Mouse (Mus musculus) kidney, postnatal 0 days (tissue): ENCODE data around the gene Opa3. TPM values are rescaled to one million over a fixed set of nuclear protein-coding genes. Genes with fewer than 3 reads are reported as not detected.
A peak's percentile ranks its signal among the peaks of the same experiment; 100 is the strongest.

Source experiments
- ATAC-seq: fragments of 200-750 bp; cut with Nextera tagmentation; replicated peaks from 2 replicates; pipeline ENCODE4 v1.8.0; 2017; ENCODE audit warnings: low read depth, moderate number of reproducible peaks, moderate TSS enrichment, moderate library complexity; ENCODE audit not compliant: low FRiP score
- DNase-seq: peaks from one replicate; pipeline ENCODE4 v3.0.0-alpha.2; 2016; ENCODE audit warnings: low spot score
- H3K27ac ChIP-seq: fragments of 300-500 bp; sonication (generic); 2 replicates; pipeline ENCODE4 v1.5.1; 2014; ENCODE audit warnings: mild to moderate bottlenecking
- H3K27me3 ChIP-seq: fragments of 300-500 bp; sonication (generic); 2 replicates; pipeline ENCODE4 v1.6.1; 2014; ENCODE audit warnings: low read length, mixed read lengths; ENCODE audit not compliant: insufficient read depth
- H3K36me3 ChIP-seq: fragments of 300-500 bp; sonication (generic); 2 replicates; pipeline ENCODE4 v1.6.1; 2014; ENCODE audit warnings: low read length, mixed read lengths; ENCODE audit not compliant: insufficient read depth
- H3K4me1 ChIP-seq: fragments of 300-500 bp; sonication (generic); replicated peaks from 2 replicates; pipeline ENCODE4 v1.6.1; 2014; ENCODE audit warnings: antibody characterized with exemption, low read length, mixed read lengths; ENCODE audit not compliant: insufficient read depth
- H3K4me2 ChIP-seq: fragments of 300-500 bp; sonication (generic); 2 replicates; pipeline ENCODE4 v1.6.1; 2014; ENCODE audit warnings: mild to moderate bottlenecking, low read length, moderate library complexity, mixed read lengths
- H3K4me3 ChIP-seq: fragments of 300-500 bp; sonication (generic); replicated peaks from 2 replicates; pipeline ENCODE4 v1.5.1; 2014; ENCODE audit warnings: low read depth, low read length
- H3K9ac ChIP-seq: fragments of 300-500 bp; sonication (generic); 2 replicates; pipeline ENCODE4 v1.6.1; 2014; ENCODE audit warnings: low read depth, low read length
- H3K9me3 ChIP-seq: fragments of 300-500 bp; sonication (generic); replicated peaks from 2 replicates; pipeline ENCODE4 v1.6.1; 2016; ENCODE audit warnings: low read length, inconsistent platforms, mixed read lengths
- CTCF ChIP-seq: IDR thresholded peaks from 2 replicates; pipeline ENCODE4 v1.5.1; 2016; ENCODE audit warnings: antibody characterized with exemption, low read depth, mild to moderate bottlenecking, moderate library complexity
- WGBS: fragments of 180-500 bp; shearing (Covaris S2); extraction: QIAGEN DNeasy Blood & Tissue Kit; methylation state at CpG from one replicate; pipeline ENCODE4 v1.1.7; 2014; 5-methylcytosine and 5-hydroxymethylcytosine counted together
- polyA plus RNA-seq: library from polyadenylated mRNA; unstranded; fragments of >200 nt; fragmentation: Nextera tagmentation; extraction: Ambion mirVana; gene quantifications from 2 replicates; pipeline ENCODE4 v1.2.1, GENCODE M21; 2015

The Opa3 gene
- polyA plus RNA-seq, 1 experiment from 2014 or later, result 30.4 TPM

- WGBS, result 2% methylated on average over 53 of the region's 62 CpGs
- ATAC-seq (peak; percentile 55), DNase-seq (peak; percentile 94)
- peak; percentile 19; the same call in 1 of the 2 replicates for TF ChIP-seq CTCF
- peak within 1 kb of the TSS; percentile 92 for H3K27ac ChIP-seq
- peak within 1 kb of the TSS; percentile 88 for H3K9ac ChIP-seq
- no peaks in the 10 kb centered on the region for H3K27me3 ChIP-seq
- peak within 1 kb of the TSS; percentile 98 for H3K4me2 ChIP-seq
- peak within 1 kb of the TSS; percentile 97 for H3K4me3 ChIP-seq
- no peaks in the 10 kb centered on the region; the same call in 1 of the 2 replicates for H3K9me3 ChIP-seq
- H3K4me1 ChIP-seq, result peaks cover 14% of the 10 kb centered on the region
- no peaks in the 10 kb centered on the region for H3K36me3 ChIP-seq
These were observed 43.4 kb downstream of the Opa3 start, which contains the start of gene Vasp for GRCm38 (mm10) chr7:19271238-19272172. Vasp (minus strand) TSS chr7:19271817.

- Histone ChIP-seq H3K9ac (peak overlapping the region; percentile 88), H3K36me3 (no peaks in the 10 kb centered on the region), H3K27ac (peak overlapping the region; percentile 92), H3K4me1 (peaks cover 8% of the 10 kb centered on the region; the same call in 1 of the 2 replicates), H3K4me2 (peak overlapping the region; percentile 98), H3K9me3 (no peaks in the 10 kb centered on the region; the same call in 1 of the 2 replicates), H3K27me3 (no peaks in the 10 kb centered on the region), H3K4me3 (peak overlapping the region; percentile 97)
- ATAC-seq (peak; percentile 70), DNase-seq (peak; percentile 75)
- WGBS, result under 1% methylated on average over 32 of the region's 36 CpGs
- TF ChIP-seq CTCF, result no peak
These were observed 44.1 kb downstream of the Opa3 start for GRCm38 (mm10) chr7:19272173-19272764.

GRCm38 (mm10) chr7:19276253-19276652 lies 48.1 kb downstream of the Opa3 start:
- WGBS, result 52% methylated on average over 4 of the region's 4 CpGs
- Histone ChIP-seq H3K4me3 (no peak overlapping the region), H3K27me3 (peaks cover 33% of the 10 kb centered on the region), H3K4me1 (0 out of 2 replicates have a peak, but pooled peaks cover 2% of the 10 kb centered on the region), H3K36me3 (no peaks in the 10 kb centered on the region), H3K9ac (no peak overlapping the region), H3K4me2 (no peak overlapping the region), H3K27ac (no peak overlapping the region), H3K9me3 (no peaks in the 10 kb centered on the region; the same call in 1 of the 2 replicates)
- TF ChIP-seq CTCF, result peak; percentile 46
- DNase-seq (no peak), ATAC-seq (no peak)

- 4% methylated on average over 34 of the region's 34 CpGs for WGBS
- Histone ChIP-seq H3K36me3 (no peaks in the 10 kb centered on the region), H3K9ac (no peak overlapping the region), H3K4me1 (0 out of 2 replicates have a peak, but pooled peaks cover 4% of the 10 kb centered on the region), H3K4me3 (peak overlapping the region; percentile 19), H3K27ac (no peak overlapping the region), H3K4me2 (peak overlapping the region; percentile 40), H3K9me3 (no peaks in the 10 kb centered on the region; the same call in 1 of the 2 replicates), H3K27me3 (peaks cover 35% of the 10 kb centered on the region)
- DNase-seq, result no peak
- TF ChIP-seq CTCF, result no peak
- no peak for ATAC-seq
These were observed 50.9 kb downstream of the Opa3 start for GRCm38 (mm10) chr7:19279052-19279451.

- DNase-seq (no peak), ATAC-seq (no peak)
- Histone ChIP-seq H3K4me2 (peak within 1 kb of the TSS; percentile 40), H3K27me3 (peaks cover 35% of the 10 kb centered on the region), H3K9ac (0 out of 2 replicates have a peak within 1 kb of the TSS, but pooled peaks have one; percentile 5), H3K27ac (no peak within 1 kb of the TSS), H3K4me3 (peak within 1 kb of the TSS; percentile 19), H3K36me3 (no peaks in the 10 kb centered on the region), H3K9me3 (no peaks in the 10 kb centered on the region; the same call in 1 of the 2 replicates), H3K4me1 (0 out of 2 replicates have a peak, but pooled peaks cover 4% of the 10 kb centered on the region)
- no peak for TF ChIP-seq CTCF
- under 1% methylated on average over 46 of the region's 46 CpGs for whole genome bisulfite sequencing
These were observed 51.5 kb downstream of the Opa3 start, which contains the start of gene Ppm1n for GRCm38 (mm10) chr7:19279581-19280114. Ppm1n (minus strand) TSS chr7:19280064.
